Mouse (Mus musculus) thymus, adult 2 months (tissue): ENCODE measurements at regions not wholly inside any gene's neighbourhood (a gene's known extent, or its start where the extent isn't known, plus 50 kb on each side); places are given as distances from the start of the nearest gene placed in this dataset.

Experiments used
- CTCF ChIP-seq: fragments of 200-500 bp; IDR thresholded peaks from 2 replicates; pipeline ENCODE4 v1.5.1; 2012; ENCODE audit warnings: mild to moderate bottlenecking, control low read depth, low read length, moderate library complexity, borderline replicate concordance; ENCODE audit not compliant: control insufficient read depth, poor library complexity, insufficient read depth; ENCODE audit errors: extremely low read depth
- POLR2A ChIP-seq: fragments of 200-500 bp; IDR thresholded peaks from 2 replicates; pipeline ENCODE4 v1.6.1; 2012; ENCODE audit warnings: mild to moderate bottlenecking, low read length, control low read depth, moderate library complexity; ENCODE audit not compliant: control insufficient read depth, poor library complexity, insufficient read depth; ENCODE audit errors: extremely low read depth

- no peak for TF ChIP-seq CTCF
- TF ChIP-seq POLR2A = no peak
Observed at GRCm38 (mm10) chr10:117445801-117446490, 66.1 kb upstream of the Cpsf6 start.
